Mouse (Mus musculus): ENCODE results near the gene AC134908.4.
"Not testable (repeated sequence)": the region's sequence is repeated elsewhere in the genome, so short reads cannot be mapped to it uniquely, and the experiment has no call there.

Gene AC134908.4

GRCm38 (mm10) chr17:25808028-25808427, 12.6 kb upstream of the AC134908.4 start:
- DNase-seq (ENCODE audit: low spot score): no peak

GRCm38 (mm10) chr17:25807452-25807851, 12.0 kb upstream of the AC134908.4 start:
- not testable (repeated sequence) for DNase-seq (ENCODE audit: low spot score)

GRCm38 (mm10) chr17:25806507-25806906, 11.0 kb upstream of the AC134908.4 start:
- DNase-seq (ENCODE audit: low spot score): no peak

- DNase-seq (ENCODE audit: low spot score): no peak
These were observed 7.5 kb upstream of the AC134908.4 start for GRCm38 (mm10) chr17:25802825-25803517.

- DNase-seq (ENCODE audit: low spot score): no peak
These were observed 5.6 kb upstream of the AC134908.4 start for GRCm38 (mm10) chr17:25801029-25801428.

- no peak for DNase-seq (ENCODE audit: low spot score)
These were observed 1.5 kb upstream of the AC134908.4 start, which contains the start of gene Metrn for GRCm38 (mm10) chr17:25796951-25797369. Metrn (minus strand) TSS chr17:25797136.

GRCm38 (mm10) chr17:25796211-25796771, 832 bp upstream of the AC134908.4 start:
- DNase-seq (ENCODE audit: low spot score): no peak

- no peak for DNase-seq (ENCODE audit: low spot score)
These were observed 461 bp downstream of the AC134908.4 start for GRCm38 (mm10) chr17:25794998-25795397.

- DNase-seq (ENCODE audit: low spot score): no peak
These were observed 1.3 kb downstream of the AC134908.4 start for GRCm38 (mm10) chr17:25794197-25794596.

- no peak for DNase-seq (ENCODE audit: low spot score)
These were observed 2.8 kb downstream of the AC134908.4 start, which contains the start of gene Fam173a for GRCm38 (mm10) chr17:25792615-25793014. Fam173a (minus strand) TSS chr17:25792901.

GRCm38 (mm10) chr17:25791843-25792527, 3.5 kb downstream of the AC134908.4 start:
- DNase-seq (ENCODE audit: low spot score): no peak

GRCm38 (mm10) chr17:25791320-25791842, 4.1 kb downstream of the AC134908.4 start:
- DNase-seq (ENCODE audit: low spot score): no peak

- DNase-seq (ENCODE audit: low spot score): no peak
These were observed 8.5 kb downstream of the AC134908.4 start for GRCm38 (mm10) chr17:25786781-25787504.

GRCm38 (mm10) chr17:25786280-25786679, 9.2 kb downstream of the AC134908.4 start, which contains the start of gene Ccdc78:
Ccdc78 (plus strand) TSS chr17:25786580.
- DNase-seq (ENCODE audit: low spot score): no peak

- peak; percentile 80 for DNase-seq (ENCODE audit: low spot score)
These were observed 10.1 kb downstream of the AC134908.4 start, which contains the start of gene Haghl for GRCm38 (mm10) chr17:25785281-25785745. Haghl (minus strand) TSS chr17:25785673.

GRCm38 (mm10) chr17:25783861-25784574, 11.4 kb downstream of the AC134908.4 start:
- DNase-seq (ENCODE audit: low spot score): no peak

GRCm38 (mm10) chr17:25783086-25783485, 12.4 kb downstream of the AC134908.4 start:
- no peak for DNase-seq (ENCODE audit: low spot score)

- DNase-seq (ENCODE audit: low spot score): no peak
These were observed 14.1 kb downstream of the AC134908.4 start for GRCm38 (mm10) chr17:25781339-25781738.

- DNase-seq (ENCODE audit: low spot score): no peak
These were observed 17.5 kb downstream of the AC134908.4 start for GRCm38 (mm10) chr17:25777948-25778347.

- no peak for DNase-seq (ENCODE audit: low spot score)
These were observed 20.0 kb downstream of the AC134908.4 start for GRCm38 (mm10) chr17:25775318-25776062.
